Mouse (Mus musculus): ENCODE measurements around the gene Kalrn. TPM values are rescaled to one million over a fixed set of nuclear protein-coding genes. Genes with fewer than 3 reads are reported as not detected.
"Not testable (repeated sequence)": the region's sequence is repeated elsewhere in the genome, so short reads cannot be mapped to it uniquely, and the experiment has no call there.

Gene Kalrn
- polyA plus RNA-seq, 2 experiments from 2014 or later = 0.34 TPM; not detected in 1

GRCm38 (mm10) chr16:34308324-34308723, 265.0 kb downstream of the Kalrn start:
- no peak for ATAC-seq

GRCm38 (mm10) chr16:34307458-34307857, 265.9 kb downstream of the Kalrn start:
- no peak for ATAC-seq

GRCm38 (mm10) chr16:34305586-34305985, 267.7 kb downstream of the Kalrn start:
- no peak for ATAC-seq

- ATAC-seq = not testable (repeated sequence)
Observed at GRCm38 (mm10) chr16:34303818-34304217, 269.5 kb downstream of the Kalrn start.

- ATAC-seq = no peak
Observed at GRCm38 (mm10) chr16:34302503-34302902, 270.8 kb downstream of the Kalrn start.

GRCm38 (mm10) chr16:34302063-34302462, 271.3 kb downstream of the Kalrn start:
- no peak for ATAC-seq

- ATAC-seq = no peak
Observed at GRCm38 (mm10) chr16:34299226-34299625, 274.1 kb downstream of the Kalrn start.

GRCm38 (mm10) chr16:34297911-34298682, 275.2 kb downstream of the Kalrn start:
- no peak for ATAC-seq

GRCm38 (mm10) chr16:34294568-34294967, 278.8 kb downstream of the Kalrn start:
- no peak for ATAC-seq

- no peak for ATAC-seq
Observed at GRCm38 (mm10) chr16:34293675-34294074, 279.7 kb downstream of the Kalrn start.

GRCm38 (mm10) chr16:34289583-34289982, 283.7 kb downstream of the Kalrn start:
- ATAC-seq = no peak

GRCm38 (mm10) chr16:34282026-34282425, 291.3 kb downstream of the Kalrn start:
- ATAC-seq = no peak

- ATAC-seq = no peak
Observed at GRCm38 (mm10) chr16:34279654-34280383, 293.5 kb downstream of the Kalrn start.

- no peak for ATAC-seq
Observed at GRCm38 (mm10) chr16:34278249-34278790, 295.0 kb downstream of the Kalrn start.

- ATAC-seq = no peak
Observed at GRCm38 (mm10) chr16:34274607-34275006, 298.7 kb downstream of the Kalrn start.

GRCm38 (mm10) chr16:34271476-34271875, 301.9 kb downstream of the Kalrn start:
- ATAC-seq = no peak

GRCm38 (mm10) chr16:34270681-34271080, 302.7 kb downstream of the Kalrn start:
- no peak for ATAC-seq

GRCm38 (mm10) chr16:34269642-34270041, 303.7 kb downstream of the Kalrn start:
- no peak for ATAC-seq

GRCm38 (mm10) chr16:34267751-34268150, 305.6 kb downstream of the Kalrn start:
- no peak for ATAC-seq

- ATAC-seq = no peak
Observed at GRCm38 (mm10) chr16:34264671-34265070, 308.7 kb downstream of the Kalrn start.

- ATAC-seq = no peak
Observed at GRCm38 (mm10) chr16:34262731-34263460, 310.4 kb downstream of the Kalrn start.

GRCm38 (mm10) chr16:34260971-34261924, 312.1 kb downstream of the Kalrn start:
- no peak for ATAC-seq

Measured in activated CD4-positive, CD25-positive, alpha-beta regulatory T cell, adult 4 months (primary cell).